Mouse (Mus musculus) right cerebral cortex, postnatal 14 days (tissue): ENCODE measurements around the gene Orc3.
"Not testable (repeated sequence)": the region's sequence is repeated elsewhere in the genome, so short reads cannot be mapped to it uniquely, and the experiment has no call there.

Experiments
- DNase-seq: peaks from one replicate; pipeline ENCODE4 v3.0.0; 2022

Orc3 gene

GRCm38 (mm10) chr4:34581489-34581888 is 33.3 kb downstream of the Orc3 start:
- DNase-seq: not testable (repeated sequence)

DNA sequence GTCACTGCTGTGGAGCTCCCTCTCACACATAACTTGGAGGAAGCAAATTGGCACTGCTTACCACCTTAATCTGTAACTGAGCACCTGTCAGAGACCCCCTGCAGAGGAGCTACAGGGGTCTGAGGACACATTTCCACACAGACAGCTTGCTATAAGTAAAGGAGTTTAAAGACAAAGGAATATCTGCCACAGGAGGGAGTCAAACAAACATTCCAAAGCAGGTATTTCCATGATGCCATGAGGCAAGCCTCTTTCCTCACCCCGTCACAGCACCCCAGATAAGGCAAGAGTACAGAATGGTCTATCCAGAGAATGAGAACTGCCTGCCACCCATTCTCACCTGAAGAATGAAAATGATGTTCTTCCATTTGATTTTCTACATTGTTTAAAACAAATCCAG is 35.5 kb downstream of the Orc3 start:
- DNase-seq: no peak

GRCm38 (mm10) chr4:34577028-34577427 is 37.7 kb downstream of the Orc3 start:
- no peak for DNase-seq

DNA sequence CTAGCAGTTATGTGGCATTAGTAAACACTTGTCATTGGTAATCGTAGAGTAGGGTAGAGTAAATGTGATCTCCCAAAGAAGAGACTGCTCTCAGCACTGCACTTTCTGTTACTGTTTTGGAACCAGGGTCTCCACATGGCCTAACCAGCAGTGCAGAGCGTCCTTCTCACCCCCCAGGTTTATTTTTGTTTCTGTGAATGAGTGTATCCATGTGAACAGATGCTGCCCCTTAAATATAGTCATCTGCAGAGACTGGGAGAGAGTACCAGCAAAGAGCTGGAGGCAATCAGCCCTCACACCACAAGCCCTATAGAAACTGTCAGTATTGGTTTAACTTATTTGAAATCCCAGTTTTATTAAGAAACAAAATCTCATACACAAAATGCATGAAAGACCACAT is 41.9 kb downstream of the Orc3 start:
- no peak for DNase-seq

GRCm38 (mm10) chr4:34566226-34566625 is 48.5 kb downstream of the Orc3 start:
- DNase-seq: no peak

GRCm38 (mm10) chr4:34560971-34561370 is 53.8 kb downstream of the Orc3 start:
- no peak for DNase-seq

DNA sequence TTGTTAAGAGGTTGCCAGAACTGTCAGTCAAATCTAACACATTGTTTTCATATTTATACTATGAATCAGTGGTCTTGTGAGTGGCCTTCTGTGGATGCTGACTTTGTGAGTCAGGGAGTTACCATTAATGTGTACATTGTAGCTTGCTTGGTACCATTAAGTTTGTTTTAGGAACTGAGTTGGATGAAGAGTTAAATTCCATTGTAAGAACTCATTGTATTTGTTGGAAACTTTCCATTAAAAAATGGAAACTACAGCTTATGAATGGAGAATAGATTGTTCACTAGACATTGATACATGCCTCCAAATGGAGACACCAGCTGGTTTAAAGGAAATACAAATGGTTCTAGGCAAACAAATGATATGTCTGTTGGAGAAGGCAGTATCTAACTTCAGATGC is 58.6 kb downstream of the Orc3 start:
- no peak for DNase-seq

DNA sequence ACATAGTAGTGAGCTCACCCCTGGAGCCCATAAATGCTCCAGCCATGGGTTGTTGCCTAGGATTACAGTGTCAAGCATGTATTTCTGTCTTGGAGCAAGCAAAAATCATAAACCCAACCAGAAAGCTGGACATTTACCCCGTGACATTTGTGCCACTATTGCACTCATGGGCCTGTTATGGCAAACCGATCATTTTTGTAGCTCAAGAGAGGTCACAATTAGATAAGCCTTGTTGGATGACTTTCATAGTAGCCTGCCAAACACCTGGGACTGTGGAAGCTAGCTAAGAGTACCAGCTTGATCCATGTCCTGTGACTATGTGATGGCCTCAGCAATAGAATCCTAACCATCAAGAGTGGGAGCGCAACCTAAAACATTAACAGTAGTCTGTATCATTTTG is 59.1 kb downstream of the Orc3 start:
- DNase-seq: no peak

GRCm38 (mm10) chr4:34554596-34554995 is 60.1 kb downstream of the Orc3 start:
- DNase-seq: no peak

- DNase-seq: no peak
Observed at GRCm38 (mm10) chr4:34551966-34552365, 62.8 kb downstream of the Orc3 start.

- DNase-seq: peak; percentile 31
Observed at GRCm38 (mm10) chr4:34551098-34551809, 63.5 kb downstream of the Orc3 start.

GRCm38 (mm10) chr4:34550748-34551097 is 64.0 kb downstream of the Orc3 start, which contains the start of gene Akirin2:
Gene Akirin2, plus strand, starts transcription at chr4:34550937.
- DNase-seq: no peak

- peak; percentile 94 for DNase-seq
Observed at GRCm38 (mm10) chr4:34549981-34550747, 64.6 kb downstream of the Orc3 start.

DNA sequence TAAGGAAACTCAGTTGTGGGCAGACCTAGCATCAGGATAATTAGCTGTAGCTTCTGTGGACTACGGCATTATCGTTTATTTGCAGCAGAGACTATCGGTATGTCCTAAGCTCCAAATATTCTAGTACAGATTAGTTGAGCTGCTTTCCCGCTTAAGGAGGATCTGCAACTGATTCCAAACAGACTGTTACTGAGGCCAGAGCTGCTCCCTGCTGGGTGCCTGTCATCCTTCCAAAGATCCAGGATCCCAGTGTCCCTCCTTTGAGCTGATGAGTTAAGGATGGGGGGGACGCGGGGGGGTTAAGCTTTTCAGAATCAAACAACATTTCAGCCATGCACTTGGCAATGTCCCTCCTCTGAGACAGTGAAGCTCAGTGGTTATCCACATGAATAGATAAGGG is 84.8 kb downstream of the Orc3 start:
- DNase-seq: no peak

DNA sequence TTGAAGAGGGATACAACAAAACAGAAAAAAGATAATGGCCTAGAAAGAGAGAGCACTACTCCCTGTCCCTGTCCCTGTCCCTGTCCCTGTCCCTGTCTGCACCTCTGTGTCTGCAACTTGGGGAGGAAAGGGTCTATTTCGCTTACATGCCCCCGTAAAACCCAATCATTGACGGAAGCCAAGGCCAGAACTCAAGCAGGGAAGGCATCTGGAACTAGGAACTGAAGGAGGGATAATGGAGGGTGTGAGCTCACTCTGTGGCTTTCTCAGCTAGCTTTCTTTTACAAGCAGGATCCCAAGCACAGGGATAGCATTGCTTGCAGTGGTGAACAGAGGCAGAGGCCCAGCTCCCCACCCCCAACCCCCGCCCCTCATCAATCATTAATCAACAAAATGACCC is 85.4 kb downstream of the Orc3 start:
- DNase-seq: no peak

DNA sequence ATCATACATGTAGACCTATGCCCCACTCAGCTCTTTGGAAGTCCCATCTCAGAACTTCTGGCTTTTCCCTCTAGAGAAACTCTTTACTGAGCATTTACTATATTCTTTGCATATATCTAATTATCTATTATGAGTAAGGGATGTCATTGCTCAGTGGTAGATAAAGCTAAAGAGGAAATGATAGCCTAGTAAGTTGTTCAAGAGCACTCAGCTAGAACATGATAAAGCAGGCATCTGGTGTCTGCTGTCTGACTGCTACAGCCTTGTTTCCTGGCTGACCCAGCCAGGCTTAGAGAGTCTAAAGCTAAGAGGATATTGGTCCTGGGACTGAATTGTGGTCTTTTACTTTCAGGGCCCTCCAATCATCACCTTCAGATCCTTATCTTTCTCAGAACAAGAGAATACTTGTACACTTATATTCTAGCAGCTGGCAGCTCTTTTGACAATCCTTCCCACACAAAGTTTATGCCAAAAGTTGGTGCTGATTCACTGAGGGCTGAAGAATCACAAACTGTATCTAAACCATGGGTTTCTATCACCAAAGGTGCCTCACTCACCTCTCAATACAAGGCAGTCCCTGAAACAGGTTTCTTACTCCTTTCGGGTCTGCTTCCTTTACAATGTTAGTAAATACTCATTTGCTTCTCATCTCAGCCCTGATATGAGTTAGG is 86.2 kb downstream of the Orc3 start:
- no peak for DNase-seq

- DNase-seq: no peak
Observed at GRCm38 (mm10) chr4:34526771-34527170, 88.0 kb downstream of the Orc3 start.

- no peak for DNase-seq
Observed at GRCm38 (mm10) chr4:34523586-34523985, 91.2 kb downstream of the Orc3 start.

DNA sequence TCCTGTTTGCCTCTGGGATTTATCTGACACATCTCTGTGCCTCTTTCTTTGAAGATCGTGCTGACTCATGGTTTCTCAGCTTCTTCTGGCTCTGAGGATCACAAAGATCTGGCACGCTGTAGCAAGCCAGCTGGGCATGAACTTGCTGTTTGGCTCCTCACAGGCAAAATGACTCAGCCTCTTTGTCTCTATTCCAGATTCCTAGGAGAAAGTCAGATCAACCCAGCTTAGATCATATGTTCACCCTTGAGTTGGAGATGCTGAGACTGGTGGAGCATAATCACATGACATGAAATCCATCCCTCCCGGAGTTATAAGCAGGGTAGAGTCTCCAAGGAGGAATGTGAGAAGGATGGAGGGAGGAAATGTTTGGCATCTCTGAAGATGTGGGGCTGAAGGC is 91.9 kb downstream of the Orc3 start:
- DNase-seq: peak; percentile 10
